Mouse (Mus musculus) liver, embryonic 15.5 days (tissue): Measurements from ENCODE around the gene Rpf1. TPM values are rescaled to one million over a fixed set of nuclear protein-coding genes. Genes with fewer than 3 reads are reported as not detected.

Experiments used
- ATAC-seq: fragments of 200-750 bp; cut with Nextera tagmentation; 2 replicates; pipeline ENCODE4 v1.8.0; 2017; ENCODE audit warnings: moderate number of reproducible peaks, mild to moderate bottlenecking, moderate library complexity; ENCODE audit not compliant: insufficient read depth
- H3K27ac ChIP-seq: fragments of 300-500 bp; sonication (generic); replicated peaks from 2 replicates; pipeline ENCODE4 v1.5.1; 2015; ENCODE audit warnings: mild to moderate bottlenecking, inconsistent platforms
- H3K27me3 ChIP-seq: fragments of 300-500 bp; sonication (generic); 2 replicates; pipeline ENCODE4 v1.6.1; 2015; ENCODE audit warnings: mild to moderate bottlenecking, inconsistent platforms
- H3K36me3 ChIP-seq: fragments of 300-500 bp; sonication (generic); replicated peaks from 2 replicates; pipeline ENCODE4 v1.6.1; 2015; ENCODE audit warnings: moderate library complexity, mild to moderate bottlenecking, inconsistent platforms
- H3K4me1 ChIP-seq: fragments of 300-500 bp; sonication (generic); replicated peaks from 2 replicates; pipeline ENCODE4 v1.6.1; 2015; ENCODE audit warnings: inconsistent platforms
- H3K4me2 ChIP-seq: fragments of 300-500 bp; sonication (generic); 2 replicates; pipeline ENCODE4 v1.6.1; 2015; ENCODE audit warnings: moderate library complexity, mild to moderate bottlenecking, inconsistent platforms
- H3K4me3 ChIP-seq: fragments of 300-500 bp; sonication (generic); replicated peaks from 2 replicates; pipeline ENCODE4 v1.5.1; 2015; ENCODE audit warnings: mild to moderate bottlenecking, inconsistent platforms
- H3K9ac ChIP-seq: fragments of 300-500 bp; sonication (generic); 2 replicates; pipeline ENCODE4 v1.6.1; 2015; ENCODE audit warnings: moderate library complexity, mild to moderate bottlenecking, inconsistent platforms
- H3K9me3 ChIP-seq: fragments of 300-500 bp; sonication (generic); replicated peaks from 2 replicates; pipeline ENCODE4 v1.6.1; 2016; ENCODE audit warnings: inconsistent platforms
- WGBS: fragments of 180-500 bp; shearing (Covaris S2); methylation state at CpG from one replicate; pipeline ENCODE4 v1.1.7; 2015; ENCODE audit warnings: mixed read lengths; ENCODE audit not compliant: insufficient replicate concordance; 5-methylcytosine and 5-hydroxymethylcytosine counted together
- polyA plus RNA-seq: library from polyadenylated mRNA; unstranded; fragments of >200 nt; fragmentation: Nextera tagmentation; extraction: Ambion mirVana; gene quantifications from 2 replicates; pipeline ENCODE4 v1.2.1, GENCODE M21; 2015

Gene Rpf1
- polyA plus RNA-seq, 1 experiment from 2014 or later, result 25.7 TPM

DNA sequence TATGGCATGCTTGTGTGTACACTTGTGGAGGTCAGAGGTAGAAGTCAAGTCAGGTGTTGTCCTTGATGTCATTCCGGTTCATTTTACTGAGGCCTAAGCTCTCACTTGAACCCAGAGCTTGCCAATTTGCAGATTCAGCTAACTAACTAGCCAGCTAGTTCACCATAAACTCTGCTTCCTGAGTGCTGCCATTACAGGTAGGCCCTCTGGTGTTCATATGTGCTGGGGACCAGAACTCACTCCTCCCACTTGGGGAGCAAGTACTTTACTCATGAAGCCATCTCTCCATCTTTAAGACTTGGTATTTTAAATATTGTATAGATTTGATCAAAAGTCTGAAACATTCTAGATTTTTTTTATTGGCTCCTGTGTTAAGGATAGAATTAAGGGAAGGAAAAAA, 35.3 kb upstream of the Rpf1 start:
- WGBS, result 54% methylated on average over 1 of the region's 1 CpGs
- Histone ChIP-seq H3K36me3 (no peaks in the 10 kb centered on the region), H3K4me3 (no peak overlapping the region), H3K4me2 (no peak overlapping the region), H3K27me3 (no peaks in the 10 kb centered on the region), H3K9me3 (no peaks in the 10 kb centered on the region), H3K9ac (no peak overlapping the region), H3K27ac (no peak overlapping the region), H3K4me1 (no peaks in the 10 kb centered on the region)
- ATAC-seq, result no peak

GRCm38 (mm10) chr3:146554816-146555215, 33.6 kb upstream of the Rpf1 start:
- WGBS, result 56% methylated on average over 7 of the region's 7 CpGs
- no peak for ATAC-seq
- H3K4me1 ChIP-seq, result no peaks in the 10 kb centered on the region
- no peak overlapping the region for H3K27ac ChIP-seq
- H3K9ac ChIP-seq, result no peak overlapping the region
- no peaks in the 10 kb centered on the region for H3K36me3 ChIP-seq
- no peak overlapping the region for H3K4me2 ChIP-seq
- H3K4me3 ChIP-seq, result no peak overlapping the region
- H3K9me3 ChIP-seq, result no peaks in the 10 kb centered on the region
- H3K27me3 ChIP-seq, result no peaks in the 10 kb centered on the region

DNA sequence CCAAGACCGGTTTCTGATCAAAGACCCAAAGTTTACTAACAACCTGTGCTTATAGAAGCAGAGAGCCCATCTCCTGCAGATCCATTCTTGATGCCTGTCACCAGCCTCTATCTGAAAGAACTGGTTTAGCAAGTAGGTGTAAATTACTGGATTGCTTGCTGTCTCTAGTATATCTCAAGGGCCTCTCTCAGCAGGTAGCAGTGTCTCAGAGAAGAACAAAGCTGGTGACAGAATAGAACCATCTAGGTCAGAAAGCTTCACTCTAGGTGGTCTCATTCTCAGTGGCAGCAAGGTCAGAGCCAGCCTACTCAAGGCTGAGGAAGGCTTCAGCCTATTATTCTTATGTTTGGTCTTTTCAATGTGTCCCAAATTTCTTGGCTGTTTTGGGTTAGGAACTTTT, 22.4 kb upstream of the Rpf1 start:
- WGBS, result 18% methylated on average over 1 of the region's 1 CpGs

GRCm38 (mm10) chr3:146540521-146541273, 19.5 kb upstream of the Rpf1 start:
- Histone ChIP-seq H3K9ac (no peak overlapping the region), H3K4me2 (no peak overlapping the region), H3K4me3 (no peak overlapping the region), H3K27ac (no peak overlapping the region), H3K4me1 (no peaks in the 10 kb centered on the region), H3K9me3 (no peaks in the 10 kb centered on the region), H3K36me3 (no peaks in the 10 kb centered on the region), H3K27me3 (no peaks in the 10 kb centered on the region)
- WGBS, result 43% methylated on average over 4 of the region's 4 CpGs
- ATAC-seq, result no peak

More for the DNA sequence above, 22.4 kb upstream of the Rpf1 start:
- Histone ChIP-seq H3K9me3 (no peaks in the 10 kb centered on the region), H3K4me3 (no peak overlapping the region), H3K36me3 (no peaks in the 10 kb centered on the region), H3K27me3 (no peaks in the 10 kb centered on the region), H3K9ac (no peak overlapping the region), H3K4me1 (no peaks in the 10 kb centered on the region), H3K27ac (no peak overlapping the region), H3K4me2 (no peak overlapping the region)
- no peak for ATAC-seq

DNA sequence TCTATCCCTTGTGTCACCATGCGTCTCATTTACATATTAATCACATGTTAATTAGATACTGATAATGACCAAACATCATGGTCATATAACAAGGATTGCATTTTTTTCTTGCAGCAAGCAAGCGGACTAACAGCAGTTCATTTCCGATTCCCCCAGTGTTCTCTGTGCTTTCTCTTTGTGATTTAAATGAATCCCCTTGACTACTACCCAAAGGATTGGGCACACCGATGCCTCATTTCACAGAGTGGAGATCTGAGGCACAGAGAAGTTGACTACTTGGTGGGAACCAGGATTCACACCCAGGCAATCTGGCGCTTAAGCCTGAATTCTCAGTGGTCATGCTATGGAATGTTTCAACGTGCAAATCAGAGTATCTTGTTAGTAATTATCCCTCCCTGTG, 13.8 kb upstream of the Rpf1 start:
- no peaks in the 10 kb centered on the region for H3K27me3 ChIP-seq
- H3K4me1 ChIP-seq, result no peaks in the 10 kb centered on the region
- ATAC-seq, result no peak
- H3K36me3 ChIP-seq, result no peaks in the 10 kb centered on the region
- no peak overlapping the region for H3K4me2 ChIP-seq
- H3K4me3 ChIP-seq, result no peak overlapping the region
- no peak overlapping the region for H3K27ac ChIP-seq
- no peaks in the 10 kb centered on the region for H3K9me3 ChIP-seq
- H3K9ac ChIP-seq, result no peak overlapping the region
- WGBS, result 54% methylated on average over 6 of the region's 6 CpGs

GRCm38 (mm10) chr3:146528335-146528734, 7.1 kb upstream of the Rpf1 start:
- H3K27ac ChIP-seq, result no peak overlapping the region
- no peaks in the 10 kb centered on the region for H3K9me3 ChIP-seq
- H3K9ac ChIP-seq, result no peak overlapping the region
- H3K36me3 ChIP-seq, result no peaks in the 10 kb centered on the region
- H3K27me3 ChIP-seq, result peaks cover 15% of the 10 kb centered on the region
- no peak for ATAC-seq
- H3K4me3 ChIP-seq, result no peak overlapping the region
- 46% methylated on average over 2 of the region's 2 CpGs for WGBS
- no peak overlapping the region for H3K4me2 ChIP-seq
- no peaks in the 10 kb centered on the region for H3K4me1 ChIP-seq

DNA sequence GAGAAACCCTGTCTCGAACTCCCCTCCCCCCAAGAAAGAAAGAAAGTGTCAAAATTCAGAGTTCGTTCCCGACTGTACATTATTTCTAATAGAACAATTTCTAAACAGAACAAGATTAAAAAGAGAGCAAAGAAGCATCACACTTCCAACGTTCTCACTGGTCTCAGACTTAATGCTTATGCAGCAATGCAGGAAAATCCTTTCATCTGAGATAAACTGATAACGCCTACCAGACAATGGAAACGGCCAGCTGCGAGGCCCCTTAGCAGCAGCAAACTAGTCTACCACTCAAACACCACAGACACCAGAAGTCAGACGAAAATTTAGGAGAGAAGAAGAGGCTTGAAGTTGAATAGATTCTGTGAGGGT, 407 bp upstream of the Rpf1 start:
- Histone ChIP-seq H3K9ac (peak overlapping the region; percentile 74), H3K27ac (peak overlapping the region; percentile 95), H3K4me2 (peak overlapping the region; percentile 88), H3K9me3 (no peaks in the 10 kb centered on the region), H3K4me1 (peaks cover 19% of the 10 kb centered on the region), H3K27me3 (peaks cover 8% of the 10 kb centered on the region), H3K4me3 (peak overlapping the region; percentile 92), H3K36me3 (peaks cover 21% of the 10 kb centered on the region)
- no peak for ATAC-seq
- WGBS, result 5% methylated on average over 8 of the region's 8 CpGs

DNA sequence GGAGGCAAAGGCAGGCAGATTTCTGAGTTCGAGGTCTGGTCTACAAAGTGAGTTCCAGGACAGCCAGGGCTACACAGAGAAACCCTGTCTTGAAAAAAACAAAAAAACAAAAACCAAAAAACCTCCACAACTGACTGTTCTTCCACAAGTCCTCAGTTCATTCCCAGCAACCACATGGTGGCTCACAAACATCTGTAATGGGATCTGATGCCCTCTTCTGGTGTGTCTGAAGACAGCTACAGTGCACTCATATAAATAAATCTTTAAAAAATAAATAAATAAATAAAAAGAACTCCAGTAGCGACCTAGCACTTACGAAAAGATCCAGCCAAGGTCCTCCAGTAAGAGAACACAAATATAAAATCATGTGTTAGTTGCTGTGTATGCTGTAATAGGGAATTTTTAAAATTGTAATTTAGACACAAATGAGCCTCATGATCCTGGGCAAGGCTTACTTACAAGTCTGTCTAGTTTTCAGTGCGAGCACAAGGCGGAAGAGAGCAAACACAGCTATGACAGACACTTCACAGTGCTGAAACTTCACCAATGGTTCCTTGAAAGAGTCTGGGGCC, 917 bp downstream of the Rpf1 start:
- WGBS, result 37% methylated on average over 5 of the region's 5 CpGs
- H3K4me3 ChIP-seq, result peak overlapping the region; percentile 92
- peaks cover 19% of the 10 kb centered on the region for H3K4me1 ChIP-seq
- peaks cover 22% of the 10 kb centered on the region for H3K36me3 ChIP-seq
- no peaks in the 10 kb centered on the region for H3K9me3 ChIP-seq
- H3K4me2 ChIP-seq, result peak overlapping the region; percentile 88
- no peak for ATAC-seq
- peak overlapping the region; percentile 74 for H3K9ac ChIP-seq
- H3K27ac ChIP-seq, result peak overlapping the region; percentile 95
- peaks cover 5% of the 10 kb centered on the region for H3K27me3 ChIP-seq

DNA sequence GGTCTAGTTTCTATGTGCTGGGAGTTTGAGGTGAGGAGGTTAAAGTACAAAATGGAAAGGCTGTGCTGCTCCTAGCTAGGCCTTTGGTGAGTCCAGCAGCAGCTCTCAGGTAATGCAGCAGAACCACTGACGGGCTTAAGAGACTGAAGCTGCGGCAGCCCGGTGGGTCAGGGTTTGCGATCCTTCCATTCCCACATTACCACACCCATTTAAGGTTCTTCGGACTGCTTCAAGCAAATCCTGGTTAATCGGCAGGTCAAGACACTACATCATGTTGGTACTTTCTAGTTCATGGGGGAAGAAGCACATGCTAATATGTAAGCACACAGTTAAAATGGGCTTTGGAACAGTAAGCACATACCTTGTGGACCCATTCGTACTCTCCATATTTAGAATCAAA, 14.5 kb downstream of the Rpf1 start:
- no peak overlapping the region for H3K4me3 ChIP-seq
- H3K36me3 ChIP-seq, result peaks cover 81% of the 10 kb centered on the region
- no peak overlapping the region for H3K4me2 ChIP-seq
- H3K9ac ChIP-seq, result no peak overlapping the region
- no peak overlapping the region for H3K27ac ChIP-seq
- H3K4me1 ChIP-seq, result peaks cover 18% of the 10 kb centered on the region
- ATAC-seq, result no peak
- H3K9me3 ChIP-seq, result no peaks in the 10 kb centered on the region
- no peaks in the 10 kb centered on the region for H3K27me3 ChIP-seq
- WGBS, result 79% methylated on average over 7 of the region's 7 CpGs

GRCm38 (mm10) chr3:146501601-146502123, 19.6 kb downstream of the Rpf1 start:
- Histone ChIP-seq H3K9ac (peak overlapping the region; percentile 93; the same call in 1 of the 2 replicates), H3K4me2 (peak overlapping the region; percentile 81), H3K27me3 (no peaks in the 10 kb centered on the region), H3K9me3 (no peaks in the 10 kb centered on the region), H3K27ac (peak overlapping the region; percentile 97), H3K4me3 (peak overlapping the region; percentile 89), H3K4me1 (peaks cover 35% of the 10 kb centered on the region), H3K36me3 (peaks cover 36% of the 10 kb centered on the region)
- 58% methylated on average over 5 of the region's 5 CpGs for WGBS
- no peak for ATAC-seq

GRCm38 (mm10) chr3:146500810-146501201, 20.4 kb downstream of the Rpf1 start:
- Histone ChIP-seq H3K27me3 (no peaks in the 10 kb centered on the region), H3K4me1 (peaks cover 35% of the 10 kb centered on the region), H3K9ac (peak overlapping the region; percentile 93), H3K4me2 (peak overlapping the region; percentile 81), H3K4me3 (peak overlapping the region; percentile 89), H3K36me3 (peaks cover 28% of the 10 kb centered on the region), H3K27ac (peak overlapping the region; percentile 97), H3K9me3 (no peaks in the 10 kb centered on the region)
- ATAC-seq, result no peak
- 6% methylated on average over 5 of the region's 5 CpGs for WGBS
